Mouse (Mus musculus): ENCODE measurements around the gene D7Ertd443e. TPM values are rescaled to one million over a fixed set of nuclear protein-coding genes. Genes with fewer than 3 reads are reported as not detected.

The D7Ertd443e gene
- polyA plus RNA-seq, 1 experiment = not detected

DNA sequence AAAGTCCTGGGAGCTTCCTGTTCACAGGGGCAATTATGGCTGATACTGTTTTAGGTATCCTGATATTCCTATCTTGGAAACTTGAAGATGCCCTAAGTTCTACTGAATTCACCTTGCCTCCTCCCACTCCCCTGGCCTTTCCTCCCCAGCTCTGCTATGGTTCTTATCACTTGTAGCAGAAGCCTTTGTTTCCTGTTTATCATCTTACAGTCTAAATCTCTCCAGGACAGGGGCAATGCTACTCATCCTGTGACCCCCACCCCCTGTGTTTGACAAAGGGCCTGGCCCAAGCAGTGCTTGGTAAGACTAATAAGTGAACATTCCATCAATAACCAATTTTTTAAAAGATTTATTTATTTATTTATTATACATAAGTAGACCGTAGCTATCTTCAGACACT lies 144.9 kb downstream of the D7Ertd443e start:
- H3K9ac ChIP-seq (ENCODE audit: low read depth, poor library complexity, severe bottlenecking) = no peak overlapping the region
- H3K4me3 ChIP-seq (ENCODE audit: low read depth, low read length) = no peak overlapping the region
- H3K4me1 ChIP-seq (ENCODE audit: control insufficient read depth, insufficient read depth, low read length) = no peaks in the 10 kb centered on the region
- TF ChIP-seq EP300 (IDR thresholded peaks at IDR 0.05; ENCODE audit: insufficient read depth, low read depth, low read length) (no peak), POLR2A (IDR thresholded peaks at IDR 0.05; ENCODE audit: insufficient read depth, low read length) (no peak), CTCF (IDR thresholded peaks at IDR 0.05; ENCODE audit: low read depth, low read length) (no peak)
- H3K36me3 ChIP-seq (ENCODE audit: control insufficient read depth, insufficient read depth, low read length, poor library complexity, severe bottlenecking) = no peaks in the 10 kb centered on the region
- no peak overlapping the region for H3K27ac ChIP-seq (ENCODE audit: insufficient read depth, low read length)
- H3K27me3 ChIP-seq (ENCODE audit: control insufficient read depth, insufficient read depth, low read length, poor library complexity, severe bottlenecking) = no peaks in the 10 kb centered on the region
- H3K9me3 ChIP-seq (replicated peaks; ENCODE audit: control insufficient read depth, insufficient read depth, low read length, poor library complexity, severe bottlenecking) = no peaks in the 10 kb centered on the region

DNA sequence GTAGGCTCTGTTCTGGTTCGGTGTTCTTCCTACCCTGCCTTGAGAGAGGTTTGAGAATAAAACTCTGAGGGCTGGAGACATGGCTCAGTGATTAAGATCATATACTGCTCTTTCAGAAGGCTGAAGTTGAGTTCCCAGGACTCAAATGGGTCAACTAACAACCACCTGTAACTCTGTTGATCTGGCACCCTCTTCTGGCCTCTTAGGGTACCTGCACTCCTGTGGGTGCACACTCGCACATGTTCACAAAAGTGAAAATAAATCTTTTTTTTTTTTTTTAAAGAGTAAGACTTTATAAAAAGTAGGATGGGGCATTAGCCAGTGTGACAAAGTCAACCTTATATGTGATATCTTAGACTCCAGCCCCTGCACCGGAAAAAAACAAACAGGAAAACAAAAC lies 146.6 kb downstream of the D7Ertd443e start:
- H3K4me3 ChIP-seq (ENCODE audit: low read depth, low read length) = no peak overlapping the region
- H3K27ac ChIP-seq (ENCODE audit: insufficient read depth, low read length) = no peak overlapping the region
- no peaks in the 10 kb centered on the region for H3K4me1 ChIP-seq (ENCODE audit: control insufficient read depth, insufficient read depth, low read length)
- no peaks in the 10 kb centered on the region for H3K27me3 ChIP-seq (ENCODE audit: control insufficient read depth, insufficient read depth, low read length, poor library complexity, severe bottlenecking)
- H3K9me3 ChIP-seq (replicated peaks; ENCODE audit: control insufficient read depth, insufficient read depth, low read length, poor library complexity, severe bottlenecking) = no peaks in the 10 kb centered on the region
- no peak overlapping the region for H3K9ac ChIP-seq (ENCODE audit: low read depth, poor library complexity, severe bottlenecking)
- TF ChIP-seq EP300 (IDR thresholded peaks at IDR 0.05; ENCODE audit: insufficient read depth, low read depth, low read length) = no peak
- no peak for TF ChIP-seq POLR2A (IDR thresholded peaks at IDR 0.05; ENCODE audit: insufficient read depth, low read length)
- TF ChIP-seq CTCF (IDR thresholded peaks at IDR 0.05; ENCODE audit: low read depth, low read length) = no peak
- no peaks in the 10 kb centered on the region for H3K36me3 ChIP-seq (ENCODE audit: control insufficient read depth, insufficient read depth, low read length, poor library complexity, severe bottlenecking)

DNA sequence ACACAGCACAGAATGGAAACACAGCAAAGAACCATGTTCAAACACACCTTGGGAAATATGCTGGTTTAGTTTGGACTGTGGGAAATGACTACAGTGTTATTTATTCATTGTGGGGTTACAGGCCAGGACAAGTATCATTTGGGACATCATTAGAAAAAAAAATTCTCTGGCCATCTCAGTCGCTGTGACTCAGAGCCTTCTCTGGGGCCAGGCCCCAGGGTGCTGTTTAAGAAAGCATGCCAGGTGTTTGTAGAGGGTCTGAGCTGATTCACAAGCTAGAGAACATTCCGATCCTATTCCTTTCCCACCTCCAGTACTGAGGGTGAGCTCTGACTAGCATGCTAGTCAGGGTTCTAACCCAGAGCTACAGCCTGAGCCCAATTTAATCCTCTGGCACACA lies 148.1 kb downstream of the D7Ertd443e start:
- Histone ChIP-seq H3K27ac (ENCODE audit: insufficient read depth, low read length) (no peak overlapping the region), H3K9me3 (replicated peaks; ENCODE audit: control insufficient read depth, insufficient read depth, low read length, poor library complexity, severe bottlenecking) (no peaks in the 10 kb centered on the region), H3K27me3 (ENCODE audit: control insufficient read depth, insufficient read depth, low read length, poor library complexity, severe bottlenecking) (no peaks in the 10 kb centered on the region), H3K9ac (ENCODE audit: low read depth, poor library complexity, severe bottlenecking) (no peak overlapping the region), H3K4me1 (ENCODE audit: control insufficient read depth, insufficient read depth, low read length) (no peaks in the 10 kb centered on the region), H3K36me3 (ENCODE audit: control insufficient read depth, insufficient read depth, low read length, poor library complexity, severe bottlenecking) (no peaks in the 10 kb centered on the region), H3K4me3 (ENCODE audit: low read depth, low read length) (no peak overlapping the region)
- TF ChIP-seq EP300 (IDR thresholded peaks at IDR 0.05; ENCODE audit: insufficient read depth, low read depth, low read length) (no peak), POLR2A (IDR thresholded peaks at IDR 0.05; ENCODE audit: insufficient read depth, low read length) (no peak), CTCF (IDR thresholded peaks at IDR 0.05; ENCODE audit: low read depth, low read length) (no peak)

DNA sequence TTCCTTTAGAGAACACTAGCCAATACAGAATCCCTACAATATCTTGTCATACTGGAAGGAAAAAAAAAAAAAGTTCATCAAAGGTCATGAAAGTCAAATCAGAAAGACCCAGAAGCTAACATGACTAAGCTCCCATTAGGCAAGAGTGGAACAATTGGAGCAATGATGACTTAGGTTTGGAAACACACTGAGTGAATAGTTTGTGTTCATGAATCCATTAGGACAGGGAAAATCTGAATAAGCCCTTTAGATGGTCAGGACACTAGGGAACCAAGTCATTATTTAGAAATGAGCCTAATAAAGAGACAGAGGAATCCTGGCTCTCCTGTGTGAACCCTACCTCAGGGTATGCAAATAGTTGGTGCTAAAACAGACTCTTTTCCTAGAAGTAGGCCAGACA lies 148.7 kb downstream of the D7Ertd443e start:
- Histone ChIP-seq H3K27me3 (ENCODE audit: control insufficient read depth, insufficient read depth, low read length, poor library complexity, severe bottlenecking) (no peaks in the 10 kb centered on the region), H3K4me3 (ENCODE audit: low read depth, low read length) (no peak overlapping the region)
- no peak for TF ChIP-seq EP300 (IDR thresholded peaks at IDR 0.05; ENCODE audit: insufficient read depth, low read depth, low read length)
- TF ChIP-seq CTCF (IDR thresholded peaks at IDR 0.05; ENCODE audit: low read depth, low read length) = no peak
- TF ChIP-seq POLR2A (IDR thresholded peaks at IDR 0.05; ENCODE audit: insufficient read depth, low read length) = no peak

DNA sequence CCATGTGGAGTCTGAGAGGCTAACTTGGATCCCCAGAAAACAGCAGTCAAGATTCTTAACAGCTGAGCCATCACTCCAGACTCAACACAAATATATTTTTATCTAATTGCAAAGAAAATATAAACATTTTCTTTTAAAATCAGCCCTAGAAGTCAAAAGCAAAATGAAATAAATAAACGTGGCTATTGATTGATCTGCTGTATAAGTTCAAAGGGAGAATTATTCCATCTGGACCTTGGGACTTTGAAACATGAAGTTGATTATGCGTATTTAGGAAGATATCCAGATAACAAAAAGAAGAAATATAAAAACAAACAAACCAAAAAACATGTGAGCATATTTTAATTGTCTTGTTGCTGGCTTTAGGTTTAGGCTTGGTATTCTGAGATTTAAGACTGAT lies 149.9 kb downstream of the D7Ertd443e start:
- no peak for TF ChIP-seq CTCF (IDR thresholded peaks at IDR 0.05; ENCODE audit: low read depth, low read length)
- no peak for TF ChIP-seq POLR2A (IDR thresholded peaks at IDR 0.05; ENCODE audit: insufficient read depth, low read length)
- TF ChIP-seq EP300 (IDR thresholded peaks at IDR 0.05; ENCODE audit: insufficient read depth, low read depth, low read length) = no peak
- H3K9me3 ChIP-seq (replicated peaks; ENCODE audit: control insufficient read depth, insufficient read depth, low read length, poor library complexity, severe bottlenecking) = no peaks in the 10 kb centered on the region
- no peak overlapping the region for H3K4me3 ChIP-seq (ENCODE audit: low read depth, low read length)
- no peak overlapping the region for H3K27ac ChIP-seq (ENCODE audit: insufficient read depth, low read length)
- no peaks in the 10 kb centered on the region for H3K36me3 ChIP-seq (ENCODE audit: control insufficient read depth, insufficient read depth, low read length, poor library complexity, severe bottlenecking)
- no peaks in the 10 kb centered on the region for H3K4me1 ChIP-seq (ENCODE audit: control insufficient read depth, insufficient read depth, low read length)
- H3K9ac ChIP-seq (ENCODE audit: low read depth, poor library complexity, severe bottlenecking) = no peak overlapping the region
- H3K27me3 ChIP-seq (ENCODE audit: control insufficient read depth, insufficient read depth, low read length, poor library complexity, severe bottlenecking) = no peaks in the 10 kb centered on the region

More for the DNA sequence above, 148.7 kb downstream of the D7Ertd443e start:
- no peak overlapping the region for H3K9ac ChIP-seq (ENCODE audit: low read depth, poor library complexity, severe bottlenecking)
- no peaks in the 10 kb centered on the region for H3K9me3 ChIP-seq (replicated peaks; ENCODE audit: control insufficient read depth, insufficient read depth, low read length, poor library complexity, severe bottlenecking)
- no peaks in the 10 kb centered on the region for H3K36me3 ChIP-seq (ENCODE audit: control insufficient read depth, insufficient read depth, low read length, poor library complexity, severe bottlenecking)
- no peaks in the 10 kb centered on the region for H3K4me1 ChIP-seq (ENCODE audit: control insufficient read depth, insufficient read depth, low read length)
- H3K27ac ChIP-seq (ENCODE audit: insufficient read depth, low read length) = no peak overlapping the region

DNA sequence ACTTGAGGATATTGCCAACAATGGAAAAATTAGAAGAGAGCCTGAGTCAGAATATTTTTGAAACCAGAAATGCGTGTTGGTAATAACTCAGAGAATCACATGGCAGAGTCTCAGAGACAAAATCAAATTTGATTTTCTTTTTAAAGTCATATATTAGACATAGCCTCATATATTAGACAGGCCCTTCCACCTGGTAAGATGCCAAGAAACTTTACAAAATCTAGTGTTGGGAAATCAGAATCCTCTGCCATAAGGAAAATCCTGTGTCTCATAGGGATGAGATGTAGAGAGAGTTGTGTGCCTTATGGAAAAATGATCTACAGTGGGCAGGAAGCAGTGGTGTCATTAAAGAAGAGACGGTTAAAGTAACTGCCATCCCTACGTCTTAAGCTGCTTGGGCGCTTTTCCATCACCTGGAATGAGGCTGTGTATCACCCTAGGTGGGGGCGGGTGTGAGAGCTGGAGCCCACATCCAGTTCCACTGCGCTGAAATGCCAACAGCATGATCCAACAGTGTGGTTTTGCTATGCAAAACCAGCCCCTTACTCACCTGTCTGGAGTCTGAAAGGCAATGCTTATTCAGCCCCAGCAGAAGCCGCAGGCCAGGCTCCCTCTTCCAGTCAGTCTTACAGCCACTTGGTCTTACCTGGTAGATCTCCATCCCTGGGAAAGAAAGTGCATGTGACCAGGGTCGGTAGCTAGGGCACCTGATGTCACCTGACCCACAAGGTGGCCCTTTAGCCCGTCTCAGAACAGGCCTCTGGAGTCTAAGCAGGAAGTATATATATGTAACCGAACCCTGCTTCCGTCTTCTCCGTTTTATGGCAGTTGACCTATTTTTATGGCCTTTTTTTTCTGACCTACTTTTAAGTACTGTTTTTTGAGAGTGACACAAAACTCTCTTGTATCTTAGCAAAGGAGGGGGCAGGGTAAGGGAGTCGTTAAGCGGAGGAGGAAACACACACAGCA lies 153.8 kb downstream of the D7Ertd443e start, which contains the start of gene Adam12:
Gene Adam12 (minus strand): TSS at position 769 of the 969 bp plus-strand sequence.
- Histone ChIP-seq H3K4me1 (ENCODE audit: control insufficient read depth, insufficient read depth, low read length) (no peaks in the 10 kb centered on the region), H3K9ac (ENCODE audit: low read depth, poor library complexity, severe bottlenecking) (no peak within 1 kb of the TSS), H3K27me3 (ENCODE audit: control insufficient read depth, insufficient read depth, low read length, poor library complexity, severe bottlenecking) (0 out of 2 replicates have a peak, but pooled peaks cover under 1% of the 10 kb centered on the region), H3K4me3 (ENCODE audit: low read depth, low read length) (no peak within 1 kb of the TSS), H3K27ac (ENCODE audit: insufficient read depth, low read length) (no peak within 1 kb of the TSS), H3K9me3 (replicated peaks; ENCODE audit: control insufficient read depth, insufficient read depth, low read length, poor library complexity, severe bottlenecking) (no peaks in the 10 kb centered on the region), H3K36me3 (ENCODE audit: control insufficient read depth, insufficient read depth, low read length, poor library complexity, severe bottlenecking) (no peaks in the 10 kb centered on the region)
- no peak for TF ChIP-seq CTCF (IDR thresholded peaks at IDR 0.05; ENCODE audit: low read depth, low read length)
- TF ChIP-seq EP300 (IDR thresholded peaks at IDR 0.05; ENCODE audit: insufficient read depth, low read depth, low read length) = no peak
- no peak for TF ChIP-seq POLR2A (IDR thresholded peaks at IDR 0.05; ENCODE audit: insufficient read depth, low read length)

All from ES-Bruce4 (cell line).